Mouse (Mus musculus) hindbrain, embryonic 11.5 days (tissue): ENCODE data around the gene Cd6. TPM values are rescaled to one million over a fixed set of nuclear protein-coding genes. Genes with fewer than 3 reads are reported as not detected.

Source experiments
- ATAC-seq: fragments of 200-750 bp; cut with Nextera tagmentation; 2 replicates; pipeline ENCODE4 v1.8.0; 2017; ENCODE audit warnings: mild to moderate bottlenecking, moderate TSS enrichment, moderate library complexity; ENCODE audit not compliant: low FRiP score
- DNase-seq: peaks from one replicate; pipeline ENCODE4 v3.0.0-alpha.2; 2015; ENCODE audit warnings: low spot score
- H3K27ac ChIP-seq: fragments of 300-500 bp; sonication (generic); 2 replicates; pipeline ENCODE4 v1.5.1; 2014; ENCODE audit warnings: mild to moderate bottlenecking, low read depth, low read length
- H3K27me3 ChIP-seq: fragments of 300-500 bp; sonication (generic); 2 replicates; pipeline ENCODE4 v1.6.1; 2014; ENCODE audit warnings: mild to moderate bottlenecking, low read length, moderate library complexity, mixed read lengths; ENCODE audit not compliant: control insufficient read depth, insufficient read depth
- H3K36me3 ChIP-seq: fragments of 300-500 bp; sonication (generic); 2 replicates; pipeline ENCODE4 v1.6.1; 2014; ENCODE audit warnings: mild to moderate bottlenecking, low read length, moderate library complexity, mixed read lengths; ENCODE audit not compliant: control insufficient read depth, insufficient read depth
- H3K4me1 ChIP-seq: fragments of 300-500 bp; sonication (generic); replicated peaks from 2 replicates; pipeline ENCODE4 v1.6.1; 2014; ENCODE audit warnings: low read length, mixed read lengths; ENCODE audit not compliant: control insufficient read depth, insufficient read depth
- H3K4me2 ChIP-seq: fragments of 300-500 bp; sonication (generic); replicated peaks from 2 replicates; pipeline ENCODE4 v1.6.1; 2014; ENCODE audit warnings: mild to moderate bottlenecking, low read depth, low read length
- H3K4me3 ChIP-seq: fragments of 300-500 bp; sonication (generic); 2 replicates; pipeline ENCODE4 v1.5.1; 2014; ENCODE audit warnings: low read depth, low read length
- H3K9ac ChIP-seq: fragments of 300-500 bp; sonication (generic); 2 replicates; pipeline ENCODE4 v1.6.1; 2014; ENCODE audit warnings: low read depth, low read length
- H3K9me3 ChIP-seq: fragments of 300-500 bp; sonication (generic); 2 replicates; pipeline ENCODE4 v1.6.1; 2016; ENCODE audit warnings: low read length; ENCODE audit not compliant: control insufficient read depth
- WGBS: fragments of 180-500 bp; shearing (Covaris S2); extraction: QIAGEN DNeasy Blood & Tissue Kit; methylation state at CpG from one replicate; pipeline ENCODE4 v1.1.7; 2014; 5-methylcytosine and 5-hydroxymethylcytosine counted together
- polyA plus RNA-seq: library from polyadenylated mRNA; unstranded; fragments of >200 nt; fragmentation: Nextera tagmentation; extraction: Ambion mirVana; gene quantifications from 2 replicates; pipeline ENCODE4 v1.2.1, GENCODE M21; 2014

Cd6 gene
- polyA plus RNA-seq, 1 experiment from 2014 or later = not detected

DNA sequence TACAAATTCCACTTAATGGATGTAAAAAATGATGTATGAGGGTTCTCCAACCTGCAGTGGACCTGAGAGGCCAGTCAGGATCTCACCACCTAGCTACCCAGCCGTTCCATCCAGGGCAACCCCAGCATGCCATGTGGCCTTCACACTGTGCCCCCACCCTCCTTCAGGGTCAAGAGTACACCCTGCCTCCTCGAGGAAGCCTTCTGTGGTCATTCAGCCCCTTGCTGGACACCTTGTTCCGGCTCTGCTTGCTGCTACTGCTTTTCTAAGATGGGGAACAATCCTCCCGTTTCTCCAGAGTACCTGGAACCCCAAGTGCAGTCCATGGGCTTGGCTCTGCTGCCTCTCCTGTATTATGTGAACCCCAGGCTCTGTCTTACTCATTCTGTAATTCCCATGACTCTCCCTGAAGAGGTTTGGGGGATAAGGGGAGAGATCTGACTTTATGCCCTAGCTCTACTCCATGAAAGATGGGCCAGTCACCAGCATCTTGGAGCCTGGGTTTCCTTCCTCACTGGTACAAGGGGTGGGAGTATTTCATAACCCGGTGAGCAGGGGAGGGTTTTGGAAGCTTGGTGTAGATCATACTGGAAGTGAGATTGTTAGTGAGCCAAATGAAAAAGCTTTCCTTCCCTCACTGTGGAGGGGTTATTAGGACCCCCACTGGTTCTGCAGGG, 38.2 kb upstream of the Cd6 start:
- peak overlapping the region; percentile 87 for H3K4me2 ChIP-seq
- 31% methylated on average over 5 of the region's 5 CpGs for WGBS
- no peaks in the 10 kb centered on the region for H3K9me3 ChIP-seq
- peak overlapping the region; percentile 86 for H3K9ac ChIP-seq
- peak overlapping the region; percentile 75 for H3K4me3 ChIP-seq
- H3K27ac ChIP-seq = no peak overlapping the region
- ATAC-seq (no peak), DNase-seq (no peak)
- 0 out of 2 replicates have a peak, but pooled peaks cover 4% of the 10 kb centered on the region for H3K4me1 ChIP-seq
- peaks cover 11% of the 10 kb centered on the region; the same call in 1 of the 2 replicates for H3K36me3 ChIP-seq
- no peaks in the 10 kb centered on the region for H3K27me3 ChIP-seq

GRCm38 (mm10) chr19:10866351-10866750, 36.5 kb upstream of the Cd6 start:
- DNase-seq (no peak), ATAC-seq (no peak)
- no peak overlapping the region for H3K27ac ChIP-seq
- H3K4me2 ChIP-seq = no peak overlapping the region
- no peak overlapping the region for H3K4me3 ChIP-seq
- peaks cover 25% of the 10 kb centered on the region for H3K36me3 ChIP-seq
- 0 out of 2 replicates have a peak, but pooled peaks cover 4% of the 10 kb centered on the region for H3K4me1 ChIP-seq
- no peak overlapping the region for H3K9ac ChIP-seq
- 88% methylated on average over 13 of the region's 13 CpGs for WGBS
- no peaks in the 10 kb centered on the region for H3K9me3 ChIP-seq
- H3K27me3 ChIP-seq = no peaks in the 10 kb centered on the region

DNA sequence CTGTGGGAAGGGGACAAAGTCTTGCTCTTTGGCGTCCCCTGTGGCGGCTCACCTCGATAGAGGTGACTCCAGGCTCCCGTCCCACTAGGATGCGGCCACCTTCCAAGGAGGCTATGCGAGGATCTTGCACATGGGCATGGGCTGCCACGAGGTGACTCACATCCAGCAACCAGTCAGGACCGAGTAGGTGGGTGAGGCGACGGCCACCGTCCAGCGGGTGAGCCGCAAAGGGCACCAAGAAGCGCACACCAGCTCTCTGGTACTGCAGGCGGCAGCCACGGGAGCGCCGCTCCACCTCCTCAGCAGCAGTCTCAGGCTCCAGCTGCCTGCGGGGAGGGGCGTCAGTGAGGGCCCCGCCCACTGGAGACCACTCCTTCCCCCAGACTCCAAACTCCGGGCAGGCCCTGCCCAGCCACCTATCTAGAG, 30.2 kb upstream of the Cd6 start:
- Histone ChIP-seq H3K9ac (no peak overlapping the region), H3K4me3 (no peak overlapping the region), H3K4me1 (no peaks in the 10 kb centered on the region), H3K9me3 (no peaks in the 10 kb centered on the region), H3K36me3 (peaks cover 40% of the 10 kb centered on the region), H3K27ac (no peak overlapping the region), H3K27me3 (no peaks in the 10 kb centered on the region), H3K4me2 (no peak overlapping the region)
- DNase-seq = no peak
- ATAC-seq = no peak
- WGBS = 46% methylated on average over 22 of the region's 22 CpGs

DNA sequence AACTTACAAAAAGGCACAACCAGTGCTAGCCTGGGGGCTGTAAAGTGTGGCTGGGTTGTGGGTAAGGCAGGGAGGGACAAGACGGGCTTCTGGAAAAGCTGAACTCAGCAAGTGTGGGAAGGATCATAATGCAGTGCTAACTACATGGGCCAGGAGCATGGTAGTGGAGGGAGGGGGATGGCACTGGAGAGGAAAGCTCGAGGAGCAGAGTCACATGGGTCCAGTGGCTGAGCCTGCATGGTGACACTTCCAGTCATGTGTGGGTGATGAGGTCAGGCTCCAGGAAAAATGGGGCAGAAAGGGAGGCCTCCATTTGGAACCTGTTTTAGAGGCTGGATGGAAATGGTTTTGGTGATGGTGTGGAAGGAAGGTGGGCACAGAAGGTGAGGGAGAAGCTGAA, 26.7 kb upstream of the Cd6 start:
- DNase-seq = no peak
- Histone ChIP-seq H3K9ac (no peak overlapping the region), H3K4me1 (no peaks in the 10 kb centered on the region), H3K4me3 (no peak overlapping the region), H3K9me3 (no peaks in the 10 kb centered on the region), H3K4me2 (no peak overlapping the region), H3K27me3 (no peaks in the 10 kb centered on the region), H3K36me3 (peaks cover 27% of the 10 kb centered on the region), H3K27ac (no peak overlapping the region)
- no peak for ATAC-seq
- 61% methylated on average over 2 of the region's 2 CpGs for WGBS

- no peak overlapping the region for H3K9ac ChIP-seq
- H3K27ac ChIP-seq = no peak overlapping the region
- WGBS = 93% methylated on average over 3 of the region's 3 CpGs
- no peaks in the 10 kb centered on the region for H3K4me1 ChIP-seq
- H3K36me3 ChIP-seq = peaks cover 21% of the 10 kb centered on the region
- ATAC-seq = no peak
- no peaks in the 10 kb centered on the region for H3K27me3 ChIP-seq
- no peak for DNase-seq
- no peak overlapping the region for H3K4me2 ChIP-seq
- H3K4me3 ChIP-seq = no peak overlapping the region
- no peaks in the 10 kb centered on the region for H3K9me3 ChIP-seq
Observed at GRCm38 (mm10) chr19:10855422-10855821, 25.6 kb upstream of the Cd6 start.

DNA sequence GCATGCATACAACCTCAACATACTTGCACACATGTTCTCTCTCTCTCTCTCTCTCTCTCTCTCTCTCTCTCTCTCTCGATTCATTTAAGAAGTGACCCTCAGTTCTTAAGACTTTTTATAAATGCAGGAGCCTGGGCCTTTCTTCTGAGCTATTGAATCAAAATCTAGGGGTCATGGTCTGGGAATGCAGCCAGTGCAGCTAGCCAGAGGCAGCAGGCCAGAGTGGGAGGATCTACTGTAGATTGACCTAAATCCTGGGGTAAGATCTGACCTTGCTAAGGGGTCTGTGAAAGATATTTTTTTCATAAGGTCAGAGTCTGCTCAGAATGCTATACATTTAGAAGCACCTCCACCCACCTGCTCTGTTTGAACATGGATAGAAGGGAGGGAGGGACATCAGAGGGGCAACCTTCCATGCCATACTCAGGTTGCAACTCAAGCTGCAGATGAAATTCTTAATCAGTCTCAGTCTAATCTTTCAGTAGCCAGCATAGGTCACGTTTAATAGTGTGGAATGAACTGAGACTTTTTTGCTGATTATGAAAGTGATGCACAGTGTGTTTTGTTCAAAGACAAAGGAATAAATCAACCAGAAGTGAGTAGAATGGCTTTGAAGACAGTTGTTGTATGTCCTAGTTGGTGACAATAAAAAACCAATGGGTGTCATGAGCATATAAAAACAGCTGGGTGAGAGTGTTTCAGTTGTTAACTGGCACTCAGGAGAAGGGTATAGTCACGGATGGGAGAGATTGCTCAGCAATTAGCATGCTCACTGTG, 17.6 kb upstream of the Cd6 start:
- Histone ChIP-seq H3K4me3 (no peak overlapping the region), H3K27ac (no peak overlapping the region), H3K9me3 (no peaks in the 10 kb centered on the region), H3K4me1 (no peaks in the 10 kb centered on the region), H3K4me2 (no peak overlapping the region), H3K36me3 (no peaks in the 10 kb centered on the region), H3K27me3 (peaks cover 2% of the 10 kb centered on the region), H3K9ac (no peak overlapping the region)
- no peak for DNase-seq
- ATAC-seq = no peak
- 49% methylated on average over 3 of the region's 3 CpGs for WGBS

DNA sequence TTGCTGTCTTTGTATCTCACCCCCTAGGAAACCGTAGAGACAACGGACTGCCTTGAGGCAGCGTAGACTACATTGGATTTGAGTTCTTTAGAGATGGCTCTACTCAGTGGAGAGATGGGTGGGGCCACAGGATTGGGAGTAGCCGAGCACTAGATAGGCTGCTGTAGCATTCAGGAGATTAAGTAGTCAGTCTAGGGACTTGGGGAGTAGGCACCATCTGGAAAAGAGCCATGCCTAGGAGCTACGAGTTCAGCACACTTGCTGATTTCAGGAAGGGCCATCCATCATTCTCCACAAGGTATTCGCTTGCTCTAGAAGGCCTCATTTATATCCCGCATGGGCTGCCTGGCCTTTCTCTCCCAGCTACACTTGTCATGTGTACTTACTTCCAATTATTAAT, 16.3 kb upstream of the Cd6 start:
- H3K4me2 ChIP-seq = no peak overlapping the region
- no peak overlapping the region for H3K9ac ChIP-seq
- H3K4me3 ChIP-seq = no peak overlapping the region
- H3K27me3 ChIP-seq = peaks cover 2% of the 10 kb centered on the region
- H3K4me1 ChIP-seq = no peaks in the 10 kb centered on the region; the same call in 1 of the 2 replicates
- no peak overlapping the region for H3K27ac ChIP-seq
- peak; percentile 63 for ATAC-seq
- no peak for DNase-seq
- H3K9me3 ChIP-seq = no peaks in the 10 kb centered on the region
- 63% methylated on average over 7 of the region's 7 CpGs for WGBS
- H3K36me3 ChIP-seq = no peaks in the 10 kb centered on the region

DNA sequence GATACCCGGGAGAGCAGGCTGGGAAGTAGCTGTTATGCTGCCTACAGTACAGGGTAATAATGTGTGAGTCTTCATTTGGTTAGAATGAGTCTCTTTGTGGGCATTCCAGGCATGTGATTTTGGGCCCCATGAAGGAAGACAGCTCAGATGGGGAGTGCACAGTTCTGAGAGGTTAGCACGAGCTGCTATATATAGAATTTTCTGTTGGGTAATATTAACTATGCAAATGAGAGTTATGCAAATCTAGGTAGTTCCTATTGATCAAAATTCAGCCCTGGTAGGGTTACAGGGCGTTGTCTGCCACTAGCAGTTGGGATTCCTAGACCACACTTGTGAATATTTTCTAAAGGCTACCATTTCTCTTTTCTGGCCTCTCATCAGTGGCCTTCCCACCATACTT, 15.6 kb upstream of the Cd6 start:
- peaks cover 2% of the 10 kb centered on the region for H3K27me3 ChIP-seq
- no peak overlapping the region for H3K4me3 ChIP-seq
- no peaks in the 10 kb centered on the region for H3K9me3 ChIP-seq
- H3K36me3 ChIP-seq = no peaks in the 10 kb centered on the region
- no peak overlapping the region for H3K27ac ChIP-seq
- no peaks in the 10 kb centered on the region; the same call in 1 of the 2 replicates for H3K4me1 ChIP-seq
- H3K4me2 ChIP-seq = no peak overlapping the region
- no peak for ATAC-seq
- no peak overlapping the region for H3K9ac ChIP-seq
- WGBS = 80% methylated on average over 3 of the region's 3 CpGs
- DNase-seq = no peak

DNA sequence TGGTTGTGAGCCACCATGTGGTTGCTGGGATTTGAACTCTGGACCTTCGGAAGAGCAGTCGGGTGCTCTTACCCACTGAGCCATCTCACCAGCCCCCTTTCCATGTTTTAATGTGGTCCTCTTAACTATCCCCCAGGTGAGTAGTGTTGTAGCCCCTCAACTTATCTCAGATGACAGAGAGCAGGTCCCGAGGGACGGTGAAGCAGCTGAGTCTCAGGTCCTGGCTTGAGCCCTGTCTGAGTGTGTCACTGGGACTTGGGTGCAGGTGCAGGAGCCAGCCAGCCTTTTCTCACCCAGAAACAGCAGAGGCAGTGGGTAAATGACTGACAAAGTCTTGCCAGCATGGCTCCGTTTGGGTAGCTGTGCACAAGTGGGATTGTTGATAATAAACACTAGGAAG, 14.3 kb upstream of the Cd6 start:
- no peak for DNase-seq
- Histone ChIP-seq H3K27me3 (peaks cover 2% of the 10 kb centered on the region), H3K4me2 (no peak overlapping the region), H3K4me1 (no peaks in the 10 kb centered on the region; the same call in 1 of the 2 replicates), H3K36me3 (no peaks in the 10 kb centered on the region), H3K27ac (no peak overlapping the region), H3K4me3 (no peak overlapping the region), H3K9ac (no peak overlapping the region), H3K9me3 (no peaks in the 10 kb centered on the region)
- no peak for ATAC-seq
- 87% methylated on average over 5 of the region's 5 CpGs for WGBS
